Mouse (Mus musculus) liver, postnatal 0 days (tissue): Measurements from ENCODE around the gene Rdh16f2. TPM values are rescaled to one million over a fixed set of nuclear protein-coding genes. Genes with fewer than 3 reads are reported as not detected.
"Not testable (repeated sequence)": the region's sequence is repeated elsewhere in the genome, so short reads cannot be mapped to it uniquely, and the experiment has no call there.

Experiments
- ATAC-seq: fragments of 200-750 bp; cut with Nextera tagmentation; 2 replicates; pipeline ENCODE4 v1.8.0; 2017; ENCODE audit warnings: mild to moderate bottlenecking, moderate library complexity
- DNase-seq: peaks from one replicate; pipeline ENCODE4 v3.0.0-alpha.2; 2016
- H3K27ac ChIP-seq: fragments of 300-500 bp; sonication (generic); 2 replicates; pipeline ENCODE4 v1.5.1; 2014; ENCODE audit warnings: antibody characterized with exemption, moderate library complexity, mild to moderate bottlenecking, low read depth
- H3K27me3 ChIP-seq: fragments of 300-500 bp; sonication (generic); 2 replicates; pipeline ENCODE4 v1.6.1; 2014; ENCODE audit warnings: low read length, control low read depth, mixed read lengths; ENCODE audit not compliant: insufficient read depth
- H3K36me3 ChIP-seq: fragments of 300-500 bp; sonication (generic); replicated peaks from 2 replicates; pipeline ENCODE4 v1.6.1; 2014; ENCODE audit warnings: mild to moderate bottlenecking, control low read depth, low read length, moderate library complexity, mixed read lengths; ENCODE audit not compliant: insufficient read depth
- H3K4me1 ChIP-seq: fragments of 300-500 bp; sonication (generic); 2 replicates; pipeline ENCODE4 v1.6.1; 2014; ENCODE audit warnings: antibody characterized with exemption, mild to moderate bottlenecking, control low read depth; ENCODE audit not compliant: insufficient read depth
- H3K4me2 ChIP-seq: fragments of 300-500 bp; sonication (generic); 2 replicates; pipeline ENCODE4 v1.6.1; 2014; ENCODE audit warnings: low read depth, mild to moderate bottlenecking, low read length, moderate library complexity, mixed read lengths
- H3K4me3 ChIP-seq: fragments of 300-500 bp; sonication (generic); 2 replicates; pipeline ENCODE4 v1.5.1; 2014; ENCODE audit warnings: low read depth, low read length
- H3K9ac ChIP-seq: fragments of 300-500 bp; sonication (generic); replicated peaks from 2 replicates; pipeline ENCODE4 v1.6.1; 2014; ENCODE audit warnings: mild to moderate bottlenecking, moderate library complexity
- H3K9me3 ChIP-seq: fragments of 300-500 bp; sonication (generic); 2 replicates; pipeline ENCODE4 v1.6.1; 2016; ENCODE audit warnings: mild to moderate bottlenecking, control low read depth, low read length, mixed read lengths
- CTCF ChIP-seq: sonication (generic); IDR thresholded peaks from 2 replicates; pipeline ENCODE4 v1.5.1; 2016; ENCODE audit warnings: antibody characterized with exemption, low read depth
- EP300 ChIP-seq: IDR thresholded peaks from 2 replicates; pipeline ENCODE4 v1.6.1; 2016; ENCODE audit warnings: antibody characterized with exemption, low read depth, mild to moderate bottlenecking
- WGBS: fragments of 180-500 bp; shearing (Covaris S2); extraction: QIAGEN DNeasy Blood & Tissue Kit; methylation state at CpG from one replicate; pipeline ENCODE4 v1.1.7; 2014; ENCODE audit not compliant: insufficient replicate concordance; 5-methylcytosine and 5-hydroxymethylcytosine counted together
- polyA plus RNA-seq: library from polyadenylated mRNA; unstranded; fragments of >200 nt; fragmentation: Nextera tagmentation; extraction: Ambion mirVana; gene quantifications from 2 replicates; pipeline ENCODE4 v1.2.1, GENCODE M21; 2015

Gene Rdh16f2
- polyA plus RNA-seq, 1 experiment from 2014 or later, result 4.6 TPM

GRCm38 (mm10) chr10:127907386-127907951, 41.2 kb downstream of the Rdh16f2 start:
- H3K4me3 ChIP-seq, result no peak overlapping the region
- H3K4me2 ChIP-seq, result no peak overlapping the region
- ATAC-seq (no peak), DNase-seq (no peak)
- TF ChIP-seq EP300 (no peak), CTCF (no peak)
- no peaks in the 10 kb centered on the region for H3K9me3 ChIP-seq
- H3K27ac ChIP-seq, result no peak overlapping the region
- no peak overlapping the region for H3K9ac ChIP-seq
- H3K27me3 ChIP-seq, result no peaks in the 10 kb centered on the region
- peaks cover 5% of the 10 kb centered on the region for H3K4me1 ChIP-seq
- no peaks in the 10 kb centered on the region for H3K36me3 ChIP-seq

DNA sequence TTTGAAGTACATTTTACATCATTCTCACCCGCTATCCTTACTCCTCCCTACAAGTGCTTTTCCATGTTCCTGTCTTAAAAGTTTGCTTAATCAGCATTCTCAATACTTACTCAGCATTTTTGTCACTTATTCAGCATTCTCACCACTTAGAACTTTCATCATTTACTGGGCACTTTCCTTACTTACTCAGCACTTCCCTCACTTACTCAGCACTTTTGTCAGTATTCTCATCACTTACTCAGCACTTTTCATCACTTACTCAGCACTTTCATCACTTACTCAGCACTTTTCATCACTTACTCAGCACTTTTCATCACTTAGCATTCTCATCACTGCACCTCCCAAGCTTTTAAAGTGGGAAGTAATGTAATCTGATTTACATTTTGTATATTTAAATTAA, 49.3 kb downstream of the Rdh16f2 start:
- TF ChIP-seq CTCF, result no peak
- no peak for TF ChIP-seq EP300
- ATAC-seq, result no peak
- H3K9me3 ChIP-seq, result no peaks in the 10 kb centered on the region
- DNase-seq, result no peak
- no peaks in the 10 kb centered on the region for H3K36me3 ChIP-seq
- no peaks in the 10 kb centered on the region for H3K27me3 ChIP-seq
- no peak overlapping the region for H3K27ac ChIP-seq
- 84% methylated on average over 1 of the region's 1 CpGs for WGBS
- H3K4me3 ChIP-seq, result no peak overlapping the region
- H3K9ac ChIP-seq, result no peak overlapping the region
- no peaks in the 10 kb centered on the region for H3K4me1 ChIP-seq
- H3K4me2 ChIP-seq, result no peak overlapping the region

- not testable (repeated sequence) for H3K36me3 ChIP-seq, H3K27ac ChIP-seq, DNase-seq, H3K4me2 ChIP-seq, H3K9ac ChIP-seq, H3K27me3 ChIP-seq, H3K4me3 ChIP-seq, H3K9me3 ChIP-seq, H3K4me1 ChIP-seq, ATAC-seq
- 72% methylated on average over 3 of the region's 3 CpGs for WGBS
Measured at GRCm38 (mm10) chr10:127917183-127917582, 50.9 kb downstream of the Rdh16f2 start.

DNA sequence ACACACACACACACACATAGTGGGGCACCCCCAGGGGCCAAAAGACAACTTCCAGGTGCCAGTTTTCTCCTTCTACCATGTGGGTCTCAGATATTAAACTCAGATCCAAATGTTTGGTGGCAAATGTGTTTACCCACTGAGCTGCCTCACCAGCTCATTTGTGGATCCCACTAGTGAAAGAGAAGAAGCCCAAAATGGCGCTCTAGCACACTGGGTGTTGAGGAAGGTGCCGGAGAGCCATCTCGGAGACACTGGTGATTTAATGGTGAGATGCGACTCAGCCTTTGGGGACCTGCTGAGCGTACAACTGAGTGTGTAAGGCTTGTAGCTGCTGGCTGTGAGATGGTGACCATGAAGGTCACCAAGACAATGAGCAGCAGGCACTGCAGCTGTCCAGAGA, 51.4 kb downstream of the Rdh16f2 start:
- TF ChIP-seq EP300 (no peak), CTCF (no peak)
- Histone ChIP-seq H3K9ac (no peak overlapping the region), H3K36me3 (no peaks in the 10 kb centered on the region), H3K4me3 (no peak overlapping the region), H3K9me3 (no peaks in the 10 kb centered on the region), H3K27me3 (no peaks in the 10 kb centered on the region), H3K4me1 (no peaks in the 10 kb centered on the region), H3K27ac (no peak overlapping the region), H3K4me2 (no peak overlapping the region)
- ATAC-seq, result no peak
- 82% methylated on average over 5 of the region's 5 CpGs for WGBS
- no peak for DNase-seq

GRCm38 (mm10) chr10:127922241-127922640, 56.0 kb downstream of the Rdh16f2 start:
- no peak overlapping the region for H3K27ac ChIP-seq
- no peak overlapping the region for H3K4me2 ChIP-seq
- ATAC-seq, result no peak
- no peaks in the 10 kb centered on the region for H3K4me1 ChIP-seq
- H3K27me3 ChIP-seq, result no peaks in the 10 kb centered on the region
- no peaks in the 10 kb centered on the region for H3K9me3 ChIP-seq
- no peak overlapping the region for H3K4me3 ChIP-seq
- DNase-seq, result no peak
- WGBS, result 58% methylated on average over 1 of the region's 1 CpGs
- TF ChIP-seq CTCF (no peak), EP300 (no peak)
- no peaks in the 10 kb centered on the region for H3K36me3 ChIP-seq
- H3K9ac ChIP-seq, result no peak overlapping the region

DNA sequence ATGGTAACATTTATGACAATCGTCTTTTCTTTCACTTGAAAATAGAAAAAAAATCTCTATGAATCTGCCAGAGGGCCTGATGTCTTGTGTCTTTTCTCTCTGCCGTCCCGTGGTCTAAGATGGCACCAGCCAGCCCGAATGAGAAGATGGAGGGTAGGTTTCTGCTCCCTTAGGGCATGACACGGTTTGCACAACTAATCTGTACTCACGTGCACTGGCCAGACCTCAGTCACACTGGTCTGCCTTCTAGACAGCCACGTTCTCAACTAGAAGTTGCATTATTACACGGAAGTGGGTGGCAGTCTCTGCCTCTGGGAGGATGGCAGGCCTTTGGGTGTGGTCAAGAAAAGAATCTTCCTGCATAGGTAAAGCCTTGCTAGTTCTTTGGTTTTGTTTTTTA, 56.8 kb downstream of the Rdh16f2 start:
- Histone ChIP-seq H3K9me3 (no peaks in the 10 kb centered on the region), H3K4me1 (no peaks in the 10 kb centered on the region), H3K4me2 (no peak overlapping the region), H3K27ac (no peak overlapping the region), H3K9ac (no peak overlapping the region), H3K4me3 (no peak overlapping the region), H3K27me3 (no peaks in the 10 kb centered on the region), H3K36me3 (no peaks in the 10 kb centered on the region)
- no peak for DNase-seq
- TF ChIP-seq CTCF, result no peak
- TF ChIP-seq EP300, result no peak
- 75% methylated on average over 8 of the region's 8 CpGs for WGBS
- no peak for ATAC-seq
